Mouse (Mus musculus) ovary, postnatal 14 days (tissue): Measurements from ENCODE around the gene Ilvbl.
"Not testable (repeated sequence)": the region's sequence is repeated elsewhere in the genome, so short reads cannot be mapped to it uniquely, and the experiment has no call there.

ENCODE experiments used
- DNase-seq: peaks from one replicate; pipeline ENCODE4 v3.0.0; 2022; ENCODE audit warnings: low spot score

The Ilvbl gene

GRCm38 (mm10) chr10:78574250-78575104 is at the start of gene Ilvbl:
Gene Ilvbl, plus strand, starts transcription at chr10:78574346.
- DNase-seq, result peak; percentile 91

GRCm38 (mm10) chr10:78525071-78525470 is 49.1 kb upstream of the Ilvbl start:
- DNase-seq, result not testable (repeated sequence)

GRCm38 (mm10) chr10:78525511-78525910 is 48.6 kb upstream of the Ilvbl start:
- DNase-seq, result no peak

- DNase-seq, result peak; percentile 22
Observed at GRCm38 (mm10) chr10:78540943-78541342, 33.2 kb upstream of the Ilvbl start.

- no peak for DNase-seq
Observed at GRCm38 (mm10) chr10:78565070-78565469, 9.1 kb upstream of the Ilvbl start.

GRCm38 (mm10) chr10:78569191-78569590 is 5.0 kb upstream of the Ilvbl start:
- no peak for DNase-seq

- no peak for DNase-seq
Observed at GRCm38 (mm10) chr10:78569686-78570085, 4.5 kb upstream of the Ilvbl start.

GRCm38 (mm10) chr10:78570416-78570815 is 3.7 kb upstream of the Ilvbl start:
- no peak for DNase-seq

- DNase-seq, result no peak
Observed at GRCm38 (mm10) chr10:78570897-78571296, 3.2 kb upstream of the Ilvbl start.

- DNase-seq, result no peak
Observed at GRCm38 (mm10) chr10:78573226-78573625, 920 bp upstream of the Ilvbl start.

GRCm38 (mm10) chr10:78575105-78575632 is 1.0 kb downstream of the Ilvbl start:
- DNase-seq, result no peak

GRCm38 (mm10) chr10:78575690-78576089 is 1.5 kb downstream of the Ilvbl start:
- peak; percentile 47 for DNase-seq

- DNase-seq, result no peak
Observed at GRCm38 (mm10) chr10:78576435-78577184, 2.5 kb downstream of the Ilvbl start.

- DNase-seq, result no peak
Observed at GRCm38 (mm10) chr10:78578204-78578603, 4.1 kb downstream of the Ilvbl start.

GRCm38 (mm10) chr10:78581121-78581520 is 7.0 kb downstream of the Ilvbl start:
- no peak for DNase-seq

GRCm38 (mm10) chr10:78583347-78583746 is 9.2 kb downstream of the Ilvbl start:
- DNase-seq, result no peak

- no peak for DNase-seq
Observed at GRCm38 (mm10) chr10:78583939-78584338, 9.8 kb downstream of the Ilvbl start.

- DNase-seq, result no peak
Observed at GRCm38 (mm10) chr10:78584996-78585395, 10.8 kb downstream of the Ilvbl start.

- no peak for DNase-seq
Observed at GRCm38 (mm10) chr10:78585606-78586005, 11.5 kb downstream of the Ilvbl start.

GRCm38 (mm10) chr10:78586026-78586425 is 11.9 kb downstream of the Ilvbl start:
- no peak for DNase-seq

GRCm38 (mm10) chr10:78589291-78589690 is 15.1 kb downstream of the Ilvbl start:
- no peak for DNase-seq

GRCm38 (mm10) chr10:78589901-78590300 is 15.8 kb downstream of the Ilvbl start:
- DNase-seq, result no peak

GRCm38 (mm10) chr10:78590744-78591143 is 16.6 kb downstream of the Ilvbl start:
- no peak for DNase-seq
